Mouse (Mus musculus) heart, postnatal 0 days (tissue): ENCODE results near the gene Foxn3. TPM values are rescaled to one million over a fixed set of nuclear protein-coding genes. Genes with fewer than 3 reads are reported as not detected.
A peak's percentile ranks its signal among the peaks of the same experiment; 100 is the strongest.

ENCODE experiments used
- ATAC-seq: fragments of 200-750 bp; cut with Nextera tagmentation; 2 replicates; pipeline ENCODE4 v1.8.0; 2017; ENCODE audit warnings: low read depth, moderate number of reproducible peaks, moderate library complexity; ENCODE audit not compliant: insufficient read depth
- DNase-seq: peaks from one replicate; pipeline ENCODE4 v3.0.0-alpha.2; 2016; ENCODE audit warnings: low spot score
- H3K27ac ChIP-seq: fragments of 300-500 bp; sonication (generic); 2 replicates; pipeline ENCODE4 v1.5.1; 2014; ENCODE audit warnings: low read depth, mild to moderate bottlenecking
- H3K27me3 ChIP-seq: fragments of 300-500 bp; sonication (generic); 2 replicates; pipeline ENCODE4 v1.6.1; 2014; ENCODE audit warnings: low read length, mixed read lengths; ENCODE audit not compliant: control insufficient read depth, insufficient read depth
- H3K36me3 ChIP-seq: fragments of 300-500 bp; sonication (generic); replicated peaks from 2 replicates; pipeline ENCODE4 v1.6.1; 2014; ENCODE audit warnings: low read length, mixed read lengths; ENCODE audit not compliant: control insufficient read depth, insufficient read depth
- H3K4me1 ChIP-seq: fragments of 300-500 bp; sonication (generic); 2 replicates; pipeline ENCODE4 v1.6.1; 2014; ENCODE audit warnings: antibody characterized with exemption; ENCODE audit not compliant: control insufficient read depth, insufficient read depth
- H3K4me2 ChIP-seq: fragments of 300-500 bp; sonication (generic); 2 replicates; pipeline ENCODE4 v1.6.1; 2014; ENCODE audit warnings: low read depth, mild to moderate bottlenecking, low read length, moderate library complexity
- H3K4me3 ChIP-seq: fragments of 300-500 bp; sonication (generic); 2 replicates; pipeline ENCODE4 v1.5.1; 2014; ENCODE audit warnings: low read depth, low read length
- H3K9ac ChIP-seq: fragments of 300-500 bp; sonication (generic); replicated peaks from 2 replicates; pipeline ENCODE4 v1.6.1; 2014; ENCODE audit warnings: low read depth, low read length, mixed read lengths
- H3K9me3 ChIP-seq: fragments of 300-500 bp; sonication (generic); replicated peaks from 2 replicates; pipeline ENCODE4 v1.6.1; 2016; ENCODE audit warnings: low read length; ENCODE audit not compliant: control insufficient read depth
- CTCF ChIP-seq: IDR thresholded peaks from 2 replicates; pipeline ENCODE4 v1.5.1; 2016; ENCODE audit warnings: antibody characterized with exemption, control low read depth, low read depth
- EP300 ChIP-seq: IDR thresholded peaks from 2 replicates; pipeline ENCODE4 v1.6.1; 2016; ENCODE audit warnings: antibody characterized with exemption, low read depth
- WGBS: fragments of 180-500 bp; shearing (Covaris S2); extraction: QIAGEN DNeasy Blood & Tissue Kit; methylation state at CpG from one replicate; pipeline ENCODE4 v1.1.7; 2014; 5-methylcytosine and 5-hydroxymethylcytosine counted together
- polyA plus RNA-seq: library from polyadenylated mRNA; unstranded; fragments of >200 nt; fragmentation: Nextera tagmentation; extraction: Ambion mirVana; gene quantifications from 2 replicates; pipeline ENCODE4 v1.2.1, GENCODE M21; 2015
- total RNA-seq: library from RNA; depleted of rRNA; stranded (reverse); fragments of >200 nt; gene quantifications from 2 replicates; pipeline ENCODE4 v1.2.3, GENCODE M21; 2014; ENCODE audit warnings: low replicate concordance

Foxn3 gene
- total and polyA plus RNA-seq, 2 experiments from 2014 or later = 31.4 to 55.3 TPM

DNA sequence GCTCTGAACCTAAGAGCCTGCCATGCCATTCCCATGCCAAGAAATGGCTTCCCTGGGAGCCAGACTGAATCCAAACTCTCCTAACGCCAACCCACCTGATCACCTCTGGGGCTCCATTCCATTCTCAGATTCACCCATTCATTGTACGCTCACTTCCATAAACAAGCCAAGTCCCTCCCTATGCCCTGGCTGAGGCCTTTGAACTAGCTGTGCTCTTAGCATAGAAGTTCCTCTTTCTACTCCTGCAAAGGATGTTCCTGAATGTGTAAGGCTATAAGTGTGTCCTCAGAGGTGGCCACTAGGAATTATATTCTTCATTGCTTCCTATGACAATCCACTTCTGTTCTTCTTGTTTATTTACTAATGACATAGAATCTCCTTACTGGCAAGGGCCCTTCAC lies 40.5 kb downstream of the Foxn3 start:
- no peak overlapping the region for H3K4me3 ChIP-seq
- TF ChIP-seq EP300 (no peak), CTCF (no peak)
- no peak for ATAC-seq
- H3K36me3 ChIP-seq = no peaks in the 10 kb centered on the region
- 91% methylated on average over 2 of the region's 2 CpGs for WGBS
- no peak overlapping the region for H3K4me2 ChIP-seq
- H3K27me3 ChIP-seq = no peaks in the 10 kb centered on the region
- H3K4me1 ChIP-seq = no peaks in the 10 kb centered on the region
- DNase-seq = no peak
- no peak overlapping the region for H3K27ac ChIP-seq
- no peaks in the 10 kb centered on the region for H3K9me3 ChIP-seq
- H3K9ac ChIP-seq = no peak overlapping the region

DNA sequence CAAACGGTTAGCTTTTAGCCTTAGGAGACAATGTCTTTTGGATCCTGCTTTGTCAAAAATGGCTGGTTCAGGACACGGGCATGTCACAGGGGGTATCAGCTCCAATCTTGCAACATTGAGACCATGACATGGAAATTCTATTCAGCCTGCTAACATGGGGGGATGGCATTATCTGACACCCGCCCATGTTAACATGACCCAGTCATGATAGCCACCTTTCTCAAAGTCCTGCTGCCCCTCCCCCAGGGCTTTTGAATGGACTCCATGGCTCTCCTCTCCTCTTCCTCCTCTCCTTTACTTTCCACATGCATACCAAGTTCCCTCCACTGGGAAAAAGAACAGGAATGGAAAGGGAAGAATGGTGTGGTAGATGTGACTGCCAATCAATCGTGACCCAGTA lies 43.5 kb downstream of the Foxn3 start:
- WGBS = 80% methylated on average over 4 of the region's 4 CpGs
- Histone ChIP-seq H3K4me2 (no peak overlapping the region), H3K36me3 (no peaks in the 10 kb centered on the region), H3K27ac (no peak overlapping the region), H3K27me3 (no peaks in the 10 kb centered on the region), H3K4me1 (no peaks in the 10 kb centered on the region), H3K4me3 (no peak overlapping the region), H3K9ac (no peak overlapping the region), H3K9me3 (no peaks in the 10 kb centered on the region)
- no peak for DNase-seq
- ATAC-seq = no peak
- no peak for TF ChIP-seq CTCF
- no peak for TF ChIP-seq EP300

DNA sequence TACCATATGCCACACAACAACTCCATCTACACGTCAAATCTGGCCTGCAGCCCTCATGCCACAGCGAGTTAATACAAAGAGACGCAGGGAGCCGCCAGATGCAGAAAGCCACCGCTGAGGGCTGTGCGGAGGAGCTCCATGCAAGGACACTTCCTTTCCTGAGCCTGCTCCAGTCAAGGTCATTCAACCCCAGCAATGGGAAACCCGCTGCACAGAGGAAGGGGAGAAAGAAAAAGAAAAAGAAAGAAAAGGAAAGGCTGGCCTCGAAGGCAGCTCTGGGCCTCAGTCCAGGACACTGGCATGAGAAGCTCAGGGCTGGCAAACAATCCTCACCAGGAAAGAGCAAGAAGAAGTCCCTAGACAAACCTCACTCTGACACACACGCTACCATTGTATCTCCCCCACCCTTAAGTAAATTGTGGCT lies 44.2 kb downstream of the Foxn3 start:
- Histone ChIP-seq H3K36me3 (no peaks in the 10 kb centered on the region), H3K4me1 (no peaks in the 10 kb centered on the region), H3K9ac (no peak overlapping the region), H3K4me3 (no peak overlapping the region), H3K4me2 (peak overlapping the region; percentile 15; the same call in 1 of the 2 replicates), H3K9me3 (no peaks in the 10 kb centered on the region), H3K27me3 (no peaks in the 10 kb centered on the region), H3K27ac (no peak overlapping the region; the same call in 1 of the 2 replicates)
- TF ChIP-seq EP300 (no peak), CTCF (no peak)
- ATAC-seq (no peak; the same call in 1 of the 2 replicates), DNase-seq (peak; percentile 22)
- 29% methylated on average over 9 of the region's 9 CpGs for WGBS

DNA sequence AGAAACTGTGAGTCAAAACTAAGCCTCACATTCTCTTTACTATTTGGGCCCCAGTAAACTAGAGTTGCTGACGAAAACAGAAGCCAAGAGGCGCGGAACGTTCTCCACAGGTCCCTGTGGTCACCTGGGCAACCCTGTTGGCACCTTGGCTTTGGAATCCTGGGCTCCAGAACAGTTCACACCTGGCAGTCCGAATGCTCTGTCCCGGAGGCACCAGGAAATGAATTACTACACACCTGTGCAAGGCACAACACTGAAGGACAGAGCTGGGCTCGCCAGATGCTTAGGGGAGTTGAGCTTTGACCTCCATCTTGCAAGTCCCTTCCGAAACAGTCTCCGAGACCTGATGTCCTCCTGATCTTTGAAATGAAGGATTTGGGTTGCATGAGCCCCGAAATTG lies 44.7 kb downstream of the Foxn3 start:
- no peaks in the 10 kb centered on the region for H3K27me3 ChIP-seq
- no peak overlapping the region for H3K27ac ChIP-seq
- no peaks in the 10 kb centered on the region for H3K4me1 ChIP-seq
- H3K4me2 ChIP-seq = no peak overlapping the region
- H3K9me3 ChIP-seq = no peaks in the 10 kb centered on the region
- WGBS = 95% methylated on average over 10 of the region's 10 CpGs
- no peak overlapping the region for H3K4me3 ChIP-seq
- TF ChIP-seq CTCF (no peak), EP300 (no peak)
- no peak overlapping the region for H3K9ac ChIP-seq
- ATAC-seq (no peak), DNase-seq (no peak)
- no peaks in the 10 kb centered on the region for H3K36me3 ChIP-seq

DNA sequence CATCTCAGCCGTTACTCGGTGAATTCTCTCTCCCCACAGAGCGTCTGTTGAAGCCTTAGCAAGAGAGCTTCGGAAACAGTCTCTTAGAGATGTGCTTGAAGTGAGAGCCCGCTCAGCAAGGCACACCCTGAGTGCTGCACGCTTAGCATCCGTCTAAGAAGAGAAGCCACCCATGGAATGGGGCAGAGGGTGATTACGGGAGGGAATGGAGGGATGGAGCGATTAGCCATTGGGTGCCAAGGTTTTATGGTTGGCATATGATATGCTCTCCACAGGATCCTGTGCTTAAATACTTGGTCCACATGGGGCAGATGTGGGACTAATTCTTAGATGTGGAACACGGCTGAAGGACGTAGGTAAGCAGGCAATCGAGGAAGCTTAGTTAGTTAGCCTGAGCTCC lies 45.3 kb downstream of the Foxn3 start:
- no peak for TF ChIP-seq EP300
- no peak for TF ChIP-seq CTCF
- Histone ChIP-seq H3K9me3 (no peaks in the 10 kb centered on the region), H3K4me2 (no peak overlapping the region), H3K36me3 (no peaks in the 10 kb centered on the region), H3K4me1 (no peaks in the 10 kb centered on the region), H3K27ac (no peak overlapping the region), H3K27me3 (no peaks in the 10 kb centered on the region), H3K9ac (no peak overlapping the region), H3K4me3 (no peak overlapping the region)
- no peak for ATAC-seq
- 95% methylated on average over 12 of the region's 12 CpGs for WGBS
- no peak for DNase-seq

DNA sequence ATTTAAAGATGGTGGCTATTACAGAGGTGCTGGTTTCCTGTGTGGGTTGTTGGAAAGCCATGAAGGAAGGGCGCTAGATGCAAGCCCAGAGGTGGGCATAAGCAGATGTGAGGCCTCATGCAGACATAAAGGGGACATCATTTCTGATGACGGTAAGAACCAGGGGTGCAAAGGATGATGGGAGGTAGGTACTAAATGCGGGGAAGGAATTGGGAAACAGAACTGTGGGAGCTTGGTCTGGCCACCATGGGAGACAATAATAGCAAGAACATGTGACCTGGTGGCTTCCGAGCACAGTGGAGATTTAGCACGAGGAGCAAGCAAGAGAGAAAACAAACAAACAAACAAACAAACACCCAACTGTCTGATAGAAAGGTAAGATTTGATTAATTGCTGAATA lies 46.1 kb downstream of the Foxn3 start:
- Histone ChIP-seq H3K27me3 (no peaks in the 10 kb centered on the region), H3K4me1 (no peaks in the 10 kb centered on the region), H3K36me3 (no peaks in the 10 kb centered on the region), H3K9me3 (no peaks in the 10 kb centered on the region), H3K9ac (no peak overlapping the region), H3K4me2 (no peak overlapping the region), H3K4me3 (no peak overlapping the region), H3K27ac (no peak overlapping the region)
- TF ChIP-seq CTCF (no peak), EP300 (no peak)
- ATAC-seq = no peak
- 90% methylated on average over 5 of the region's 5 CpGs for WGBS
- DNase-seq = no peak
